Mouse (Mus musculus) lung, embryonic 16.5 days (tissue): ENCODE data around the gene Mpdu1. TPM values are rescaled to one million over a fixed set of nuclear protein-coding genes. Genes with fewer than 3 reads are reported as not detected.

Experiments
- ATAC-seq: fragments of 200-750 bp; cut with Nextera tagmentation; 2 replicates; pipeline ENCODE4 v1.8.0; 2017; ENCODE audit warnings: low read depth, mild to moderate bottlenecking, moderate library complexity
- H3K27ac ChIP-seq: fragments of 300-500 bp; sonication (generic); 2 replicates; pipeline ENCODE4 v1.5.1; 2014; ENCODE audit warnings: mild to moderate bottlenecking, control low read depth, low read length
- H3K27me3 ChIP-seq: fragments of 300-500 bp; sonication (generic); 2 replicates; pipeline ENCODE4 v1.6.1; 2014; ENCODE audit warnings: low read depth, low read length, mixed read lengths; ENCODE audit not compliant: control insufficient read depth, insufficient read depth
- H3K36me3 ChIP-seq: fragments of 300-500 bp; sonication (generic); 2 replicates; pipeline ENCODE4 v1.6.1; 2014; ENCODE audit warnings: low read length; ENCODE audit not compliant: control insufficient read depth, insufficient read depth
- H3K4me1 ChIP-seq: fragments of 300-500 bp; sonication (generic); replicated peaks from 2 replicates; pipeline ENCODE4 v1.6.1; 2014; ENCODE audit warnings: low read length, mixed read lengths; ENCODE audit not compliant: control insufficient read depth, insufficient read depth
- H3K4me2 ChIP-seq: fragments of 300-500 bp; sonication (generic); 2 replicates; pipeline ENCODE4 v1.6.1; 2014; ENCODE audit warnings: low read depth, low read length, control low read depth
- H3K4me3 ChIP-seq: fragments of 300-500 bp; sonication (generic); 2 replicates; pipeline ENCODE4 v1.5.1; 2014; ENCODE audit warnings: mild to moderate bottlenecking, low read length, control low read depth
- H3K9ac ChIP-seq: fragments of 300-500 bp; sonication (generic); 2 replicates; pipeline ENCODE4 v1.6.1; 2014; ENCODE audit warnings: low read length, control low read depth
- H3K9me3 ChIP-seq: fragments of 300-500 bp; sonication (generic); 2 replicates; pipeline ENCODE4 v1.6.1; 2016; ENCODE audit warnings: low read length; ENCODE audit not compliant: control insufficient read depth
- WGBS: fragments of 180-500 bp; shearing (Covaris S2); extraction: QIAGEN DNeasy Blood & Tissue Kit; methylation state at CpG from one replicate; pipeline ENCODE4 v1.1.7; 2014; 5-methylcytosine and 5-hydroxymethylcytosine counted together
- polyA plus RNA-seq: library from polyadenylated mRNA; unstranded; fragments of >200 nt; fragmentation: Nextera tagmentation; extraction: Ambion mirVana; gene quantifications from 2 replicates; pipeline ENCODE4 v1.2.1, GENCODE M21; 2015

The Mpdu1 gene
- polyA plus RNA-seq, 1 experiment from 2014 or later, result 71.0 TPM

- Histone ChIP-seq H3K4me2 (no peak overlapping the region), H3K27ac (no peak overlapping the region), H3K36me3 (peaks cover 21% of the 10 kb centered on the region), H3K4me3 (no peak overlapping the region), H3K9me3 (no peaks in the 10 kb centered on the region), H3K9ac (no peak overlapping the region), H3K4me1 (peaks cover 19% of the 10 kb centered on the region), H3K27me3 (no peaks in the 10 kb centered on the region)
- 80% methylated on average over 15 of the region's 15 CpGs for WGBS
- no peak for ATAC-seq
These were observed 5.0 kb downstream of the Mpdu1 start for GRCm38 (mm10) chr11:69657462-69657881.

- H3K4me3 ChIP-seq, result no peak overlapping the region
- no peak overlapping the region for H3K4me2 ChIP-seq
- H3K4me1 ChIP-seq, result peaks cover 19% of the 10 kb centered on the region
- H3K27ac ChIP-seq, result no peak overlapping the region
- H3K9ac ChIP-seq, result no peak overlapping the region
- no peak for ATAC-seq
- peaks cover 24% of the 10 kb centered on the region for H3K36me3 ChIP-seq
- H3K27me3 ChIP-seq, result no peaks in the 10 kb centered on the region
- WGBS, result 73% methylated on average over 10 of the region's 10 CpGs
- no peaks in the 10 kb centered on the region for H3K9me3 ChIP-seq
These were observed 5.6 kb downstream of the Mpdu1 start for GRCm38 (mm10) chr11:69656617-69657461.

- ATAC-seq, result no peak; the same call in 1 of the 2 replicates
- H3K27me3 ChIP-seq, result no peaks in the 10 kb centered on the region
- H3K9me3 ChIP-seq, result no peaks in the 10 kb centered on the region
- H3K9ac ChIP-seq, result no peak overlapping the region
- 64% methylated on average over 5 of the region's 5 CpGs for WGBS
- peaks cover 32% of the 10 kb centered on the region for H3K36me3 ChIP-seq
- H3K4me2 ChIP-seq, result no peak overlapping the region
- peaks cover 12% of the 10 kb centered on the region for H3K4me1 ChIP-seq
- H3K4me3 ChIP-seq, result no peak overlapping the region
- H3K27ac ChIP-seq, result no peak overlapping the region
These were observed 6.4 kb downstream of the Mpdu1 start for GRCm38 (mm10) chr11:69656065-69656455.

- no peak within 1 kb of the TSS for H3K4me3 ChIP-seq
- no peak within 1 kb of the TSS for H3K4me2 ChIP-seq
- H3K36me3 ChIP-seq, result peaks cover 37% of the 10 kb centered on the region
- peak; percentile 73 for ATAC-seq
- no peaks in the 10 kb centered on the region for H3K9me3 ChIP-seq
- H3K4me1 ChIP-seq, result peaks cover 12% of the 10 kb centered on the region
- 19% methylated on average over 34 of the region's 34 CpGs for WGBS
- no peaks in the 10 kb centered on the region for H3K27me3 ChIP-seq
- no peak within 1 kb of the TSS; the same call in 1 of the 2 replicates for H3K9ac ChIP-seq
- peak within 1 kb of the TSS; percentile 68 for H3K27ac ChIP-seq
These were observed 7.0 kb downstream of the Mpdu1 start, which contains the start of gene Sox15 for GRCm38 (mm10) chr11:69655264-69656064. Gene Sox15, plus strand, starts transcription at chr11:69655314.

GRCm38 (mm10) chr11:69654760-69655159 lies 7.7 kb downstream of the Mpdu1 start:
- Histone ChIP-seq H3K27ac (peak overlapping the region; percentile 68), H3K4me2 (no peak overlapping the region), H3K36me3 (peaks cover 42% of the 10 kb centered on the region), H3K9ac (no peak overlapping the region; the same call in 1 of the 2 replicates), H3K4me3 (no peak overlapping the region), H3K27me3 (no peaks in the 10 kb centered on the region), H3K4me1 (peaks cover 12% of the 10 kb centered on the region), H3K9me3 (no peaks in the 10 kb centered on the region)
- ATAC-seq, result peak; percentile 53
- WGBS, result 36% methylated on average over 9 of the region's 9 CpGs

- Histone ChIP-seq H3K27me3 (no peaks in the 10 kb centered on the region), H3K27ac (no peak overlapping the region), H3K9ac (no peak overlapping the region), H3K4me1 (peaks cover 12% of the 10 kb centered on the region), H3K4me2 (no peak overlapping the region), H3K36me3 (peaks cover 50% of the 10 kb centered on the region), H3K4me3 (no peak overlapping the region), H3K9me3 (no peaks in the 10 kb centered on the region)
- ATAC-seq, result no peak
- WGBS, result 58% methylated on average over 5 of the region's 5 CpGs
These were observed 9.0 kb downstream of the Mpdu1 start for GRCm38 (mm10) chr11:69653399-69653798.

- Histone ChIP-seq H3K27me3 (no peaks in the 10 kb centered on the region), H3K4me2 (no peak overlapping the region), H3K9me3 (no peaks in the 10 kb centered on the region), H3K4me1 (no peaks in the 10 kb centered on the region), H3K9ac (no peak overlapping the region), H3K27ac (no peak overlapping the region), H3K36me3 (peaks cover 70% of the 10 kb centered on the region), H3K4me3 (no peak overlapping the region)
- no peak for ATAC-seq
- WGBS, result 91% methylated on average over 5 of the region's 5 CpGs
These were observed 16.6 kb downstream of the Mpdu1 start for GRCm38 (mm10) chr11:69645860-69646259.

- Histone ChIP-seq H3K27me3 (no peaks in the 10 kb centered on the region), H3K27ac (no peak overlapping the region), H3K4me3 (0 out of 2 replicates have a peak overlapping the region, but pooled peaks have one; percentile 0), H3K4me1 (peaks cover 27% of the 10 kb centered on the region), H3K9ac (no peak overlapping the region), H3K36me3 (peaks cover 11% of the 10 kb centered on the region), H3K9me3 (no peaks in the 10 kb centered on the region), H3K4me2 (0 out of 2 replicates have a peak overlapping the region, but pooled peaks have one; percentile 3)
- ATAC-seq, result no peak
- 56% methylated on average over 3 of the region's 3 CpGs for WGBS
These were observed 27.0 kb downstream of the Mpdu1 start for GRCm38 (mm10) chr11:69635471-69635870.
